Comparison of ENCODE assay signal across 17 mouse cellular contexts in the genomic region with DNA sequence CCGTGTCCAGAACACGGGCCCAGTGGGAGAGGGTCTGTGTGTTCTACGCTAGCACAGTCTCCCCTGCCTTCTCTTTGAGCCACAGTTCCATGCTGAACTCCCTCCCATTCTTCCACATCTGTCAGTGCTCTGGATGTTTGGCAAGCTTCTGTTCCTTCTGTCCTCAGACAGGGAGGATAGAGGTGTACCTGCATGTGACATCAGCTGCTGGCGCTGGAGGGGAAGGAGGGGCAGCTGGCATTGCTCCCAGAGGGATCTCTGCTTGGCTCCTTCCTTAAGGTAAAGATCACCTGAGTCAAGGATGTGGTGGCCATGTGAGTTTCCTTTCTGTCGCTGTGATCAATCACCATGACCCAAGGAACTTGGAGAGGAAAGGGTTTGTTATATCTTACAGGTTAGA.
"Had no signal": no experiment of that assay in that cellular context is flagged by ENCODE, and none has a peak within 500 bp of the region (broad histone marks: within the 10 kb centered on the region; RNA-seq: fewer than 3 reads in every experiment).

No protein-coding gene starts in this region.

- H3K36me3 ChIP-seq: lung, embryonic 15.5 days; midbrain, embryonic 13.5 days; midbrain, embryonic 15.5 days; neural tube, embryonic 12.5 days had no signal

- H3K27ac ChIP-seq: lung, embryonic 15.5 days; macrophage; midbrain, embryonic 13.5 days; midbrain, embryonic 15.5 days; neural tube, embryonic 12.5 days had no signal

- H3K9me3 ChIP-seq: lung, embryonic 15.5 days; megakaryocyte, embryonic 14.5 days; midbrain, embryonic 13.5 days; midbrain, embryonic 15.5 days; neural tube, embryonic 12.5 days had no signal

- H3K4me1 ChIP-seq: lung, embryonic 15.5 days had no signal

- H3K27me3 ChIP-seq: lung, embryonic 15.5 days; midbrain, embryonic 13.5 days; midbrain, embryonic 15.5 days; neural tube, embryonic 12.5 days had no signal

- DNase-seq: liver, postnatal 0 days; lung, adult 2 months; lung, postnatal 14 days; lung, postnatal 36 days; right cerebral cortex, postnatal 14 days; right cerebral cortex, postnatal 4 days; spleen, adult 18-20 months; thymus, adult 18-20 months; thymus, postnatal 14 days; thymus, postnatal 36 days had no signal

- H3K4me2 ChIP-seq: lung, embryonic 15.5 days; midbrain, embryonic 13.5 days; midbrain, embryonic 15.5 days; neural tube, embryonic 12.5 days had no signal

- H3K9ac ChIP-seq: liver, postnatal 0 days; lung, embryonic 15.5 days; midbrain, embryonic 13.5 days; midbrain, embryonic 15.5 days; neural tube, embryonic 12.5 days had no signal

- H3K4me3 ChIP-seq: lung, embryonic 15.5 days; megakaryocyte, embryonic 14.5 days; midbrain, embryonic 13.5 days; midbrain, embryonic 15.5 days; neural tube, embryonic 12.5 days had no signal

- ATAC-seq: liver, postnatal 0 days; lung, postnatal 0 days; midbrain, embryonic 13.5 days; midbrain, embryonic 15.5 days had no signal
